ENCODE assay signal across 8 mouse cellular contexts in genomic region chr12:108370596-108371428, GRCm38 (mm10). TPM values are rescaled to one million over a fixed set of nuclear protein-coding genes. Genes with fewer than 3 reads are reported as not detected.
DNase-seq lines count a peak whose midpoint lies in the region; ATAC-seq and TF ChIP-seq lines count a peak whose summit lies in the region.

TSS of gene Eml1 (plus strand) at chr12:108370957.

- H3K4me2 ChIP-seq in forebrain, postnatal 0 days (ENCODE audit: low read depth): no peak within 1 kb of the TSS
- no peak within 1 kb of the TSS for H3K4me2 ChIP-seq in hindbrain, embryonic 11.5 days (replicated peaks; ENCODE audit: low read depth, low read length)

- H3K9ac ChIP-seq in forebrain, postnatal 0 days: no peak within 1 kb of the TSS
- no peak within 1 kb of the TSS for H3K9ac ChIP-seq in hindbrain, embryonic 11.5 days (ENCODE audit: low read depth, low read length)

- no peaks in the 10 kb centered on the region for H3K4me1 ChIP-seq in forebrain, postnatal 0 days (ENCODE audit: insufficient read depth)
- 0 out of 2 replicates have a peak, but pooled peaks cover 2% of the 10 kb centered on the region for H3K4me1 ChIP-seq in hindbrain, embryonic 11.5 days (replicated peaks; ENCODE audit: control insufficient read depth, insufficient read depth, low read length)
- H3K4me1 ChIP-seq in midbrain, embryonic 10.5 days: peaks cover 42% of the 10 kb centered on the region

- H3K4me3 ChIP-seq in forebrain, postnatal 0 days (ENCODE audit: low read depth, low read length): no peak within 1 kb of the TSS
- H3K4me3 ChIP-seq in hindbrain, embryonic 11.5 days (ENCODE audit: low read depth, low read length): no peak within 1 kb of the TSS
- no peak within 1 kb of the TSS for H3K4me3 ChIP-seq in midbrain, embryonic 10.5 days

- WGBS in forebrain, postnatal 0 days: 75% methylated on average over 19 of the region's 19 CpGs
- WGBS in hindbrain, embryonic 11.5 days: 79% methylated on average over 19 of the region's 19 CpGs
- WGBS in midbrain, embryonic 10.5 days: 82% methylated on average over 19 of the region's 19 CpGs

- no peaks in the 10 kb centered on the region for H3K9me3 ChIP-seq in forebrain, postnatal 0 days (ENCODE audit: low read length)
- no peaks in the 10 kb centered on the region for H3K9me3 ChIP-seq in hindbrain, embryonic 11.5 days (ENCODE audit: control insufficient read depth, low read length)
- H3K9me3 ChIP-seq in midbrain, embryonic 10.5 days (replicated peaks): no peaks in the 10 kb centered on the region

- no peaks in the 10 kb centered on the region for H3K36me3 ChIP-seq in forebrain, postnatal 0 days (ENCODE audit: insufficient read depth)
- no peaks in the 10 kb centered on the region for H3K36me3 ChIP-seq in hindbrain, embryonic 11.5 days (ENCODE audit: control insufficient read depth, insufficient read depth, low read length)
- H3K36me3 ChIP-seq in midbrain, embryonic 10.5 days: no peaks in the 10 kb centered on the region

- no peaks in the 10 kb centered on the region for H3K27me3 ChIP-seq in forebrain, postnatal 0 days (ENCODE audit: insufficient read depth, low read length)
- H3K27me3 ChIP-seq in hindbrain, embryonic 11.5 days (ENCODE audit: control insufficient read depth, insufficient read depth, low read length): no peaks in the 10 kb centered on the region
- H3K27me3 ChIP-seq in midbrain, embryonic 10.5 days (ENCODE audit: low read depth, poor library complexity, severe bottlenecking): no peaks in the 10 kb centered on the region

- ATAC-seq in forebrain, postnatal 0 days: no peak
- ATAC-seq in hindbrain, embryonic 11.5 days (ENCODE audit: low FRiP score): no peak
- ATAC-seq in erythroblast, adult 5-6 weeks (replicated peaks; ENCODE audit: low FRiP score, poor library complexity, severe bottlenecking): no peak

- TF ChIP-seq CTCF in forebrain, postnatal 0 days (IDR thresholded peaks at IDR 0.05; ENCODE audit: low read depth): no peak

- DNase-seq in ovary, postnatal 36 days (ENCODE audit: low spot score): peak; percentile 23
- no peak for DNase-seq in ovary, adult 18-20 months (ENCODE audit: low spot score)
- no peak for DNase-seq in forebrain, postnatal 0 days
- no peak for DNase-seq in hindbrain, embryonic 11.5 days (ENCODE audit: low spot score)
- no peak for DNase-seq in left cerebral cortex, adult 8-10 months (ENCODE audit: low spot score in 2 of 2)
- no peak for DNase-seq in midbrain, embryonic 10.5 days (ENCODE audit: low spot score)
- DNase-seq in right cerebral cortex, postnatal 36 days (ENCODE audit: low spot score in 2 of 2): no peak

- H3K27ac ChIP-seq in forebrain, postnatal 0 days (ENCODE audit: low read depth, low read length): no peak within 1 kb of the TSS
- no peak within 1 kb of the TSS for H3K27ac ChIP-seq in hindbrain, embryonic 11.5 days (ENCODE audit: low read depth, low read length)
- H3K27ac ChIP-seq in midbrain, embryonic 10.5 days (replicated peaks): peak within 1 kb of the TSS; percentile 55

RNA-seq across cellular contexts. Expression of gene Eml1, which starts in this region (rescaled TPM):
- 69.1 and 82.9 TPM in 2 replicates for total RNA-seq in forebrain, postnatal 0 days (2014; rRNA removed)
- polyA plus RNA-seq in forebrain, postnatal 0 days (2015; fragmentation: Nextera tagmentation; extraction: Ambion mirVana): 42.8 and 43.5 TPM in 2 replicates
- polyA plus RNA-seq in hindbrain, embryonic 11.5 days (2014; fragmentation: Nextera tagmentation; extraction: Ambion mirVana): 91.3 and 107 TPM in 2 replicates
- total RNA-seq in left cerebral cortex, adult 8-10 months (2022): 10 to 100 TPM; 60.1 to 66.2 (median 60.8) TPM
- 121 and 123 TPM in 2 replicates for polyA plus RNA-seq in midbrain, embryonic 10.5 days (2016; fragmentation: Nextera tagmentation; extraction: Ambion mirVana)
- not detected in 2 replicates for total RNA-seq in erythroblast, adult 5-6 weeks (2015; ENCODE audit: low replicate concordance)
- total RNA-seq in erythroblast, adult 5-6 weeks (2017; ENCODE audit: low replicate concordance): not detected in 2 replicates

Comparison
In these comparisons a context has a peak if more than half of its experiments do, and no peak if none do; other contexts are left out.
1. RNA of gene Eml1 (total RNA-seq): 69.1 to 82.9 TPM in forebrain, postnatal 0 days and 60.1 to 66.2 TPM in left cerebral cortex, adult 8-10 months; not detected in erythroblast, adult 5-6 weeks; every median in the first group is over 10 times any median in the second.